Mouse (Mus musculus) cerebral cortex, adult 2 months (tissue): ENCODE results near the gene Olfr1313.

Source experiments
- whole genome bisulfite sequencing: fragments of 180-500 bp; shearing (Covaris S2); methylation state at CpG from one replicate; pipeline ENCODE4 v1.1.7; 2018; 5-methylcytosine and 5-hydroxymethylcytosine counted together

Gene Olfr1313

DNA sequence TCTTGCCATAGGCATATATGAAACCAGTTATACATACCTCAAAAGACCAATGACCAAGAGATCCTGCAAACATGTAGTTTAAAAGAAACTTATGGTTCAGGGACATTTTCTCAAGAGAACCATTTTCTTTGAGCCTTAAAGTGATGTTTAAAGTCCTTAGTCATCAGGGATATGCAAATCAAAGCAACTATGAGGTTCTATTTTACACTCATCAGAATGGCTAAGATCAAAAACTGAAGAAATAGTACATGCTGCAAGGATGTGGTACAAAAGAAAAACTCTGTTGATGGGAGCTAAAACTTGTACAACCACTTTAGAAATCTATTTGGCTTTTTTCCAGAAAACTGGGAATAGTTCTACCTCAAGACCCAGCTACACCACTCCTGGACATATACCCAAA lies at the start of gene Olfr1313:
Gene Olfr1313 (minus strand): TSS at position 101 of the 400 bp plus-strand sequence.

DNA sequence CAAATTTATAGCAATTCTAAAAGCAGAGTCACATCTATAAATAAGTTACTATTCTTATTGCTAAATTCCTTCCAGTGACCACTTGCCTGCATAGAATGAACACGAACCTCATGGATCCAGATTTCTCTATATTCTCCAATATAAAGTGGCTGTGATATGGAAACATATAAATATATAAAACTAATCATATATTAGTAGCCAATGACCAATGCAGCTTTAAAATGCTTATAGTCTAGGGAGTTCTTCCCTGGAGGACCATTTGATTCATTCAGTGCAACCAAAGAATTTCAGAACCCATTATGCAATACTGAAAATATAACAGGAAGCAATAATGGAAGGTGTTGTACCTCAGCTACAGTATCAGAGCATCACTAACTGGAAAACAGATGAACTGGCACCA lies 37.7 kb upstream of the Olfr1313 start, which contains the start of gene Olfr1315-ps1:
Gene Olfr1315-ps1 (minus strand): TSS at position 101 of the 400 bp plus-strand sequence.
- WGBS: 73% methylated on average over 1 of the region's 1 CpGs

DNA sequence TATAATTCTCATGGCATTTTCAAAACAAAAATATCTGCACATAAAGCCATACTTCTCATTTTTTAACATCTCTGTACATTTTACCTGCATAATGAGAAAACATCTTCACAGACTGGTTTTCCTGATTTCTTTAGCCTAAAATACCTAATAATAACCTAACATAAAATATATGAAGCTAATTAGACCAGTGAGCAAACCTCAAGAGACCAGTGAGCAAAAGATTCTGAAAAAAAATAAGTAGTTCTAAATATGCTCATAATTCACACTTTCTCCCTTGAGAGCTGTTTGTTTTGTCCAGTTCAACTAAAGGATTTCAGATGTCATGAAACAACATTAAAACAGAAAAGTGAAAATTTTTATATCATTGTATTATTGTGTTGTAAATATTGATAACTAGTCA lies 19.0 kb upstream of the Olfr1313 start, which contains the start of gene Olfr1314:
Gene Olfr1314 (minus strand): TSS at position 101 of the 400 bp plus-strand sequence.

DNA sequence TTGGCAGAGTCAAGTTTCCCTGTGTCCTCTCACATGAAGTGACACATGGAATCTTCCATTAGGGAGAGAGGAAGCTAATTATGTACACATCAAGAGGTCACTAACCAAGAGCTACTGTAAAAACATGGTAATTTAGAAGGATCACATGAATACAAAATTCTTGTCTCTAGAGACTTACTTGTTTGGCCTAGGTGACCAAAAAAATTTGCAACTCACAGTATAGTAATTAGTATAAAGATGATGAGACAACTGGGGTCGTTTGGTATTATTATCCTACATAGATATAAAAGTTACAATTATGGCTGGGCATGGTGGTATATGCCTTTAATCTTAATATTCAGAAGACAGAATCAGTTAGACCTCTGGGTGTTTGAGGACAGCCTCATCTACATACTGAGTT lies 27.5 kb downstream of the Olfr1313 start, which contains the start of gene Olfr1312:
Gene Olfr1312 (minus strand): TSS at position 101 of the 400 bp plus-strand sequence.
- 24% methylated on average over 1 of the region's 1 CpGs for WGBS

DNA sequence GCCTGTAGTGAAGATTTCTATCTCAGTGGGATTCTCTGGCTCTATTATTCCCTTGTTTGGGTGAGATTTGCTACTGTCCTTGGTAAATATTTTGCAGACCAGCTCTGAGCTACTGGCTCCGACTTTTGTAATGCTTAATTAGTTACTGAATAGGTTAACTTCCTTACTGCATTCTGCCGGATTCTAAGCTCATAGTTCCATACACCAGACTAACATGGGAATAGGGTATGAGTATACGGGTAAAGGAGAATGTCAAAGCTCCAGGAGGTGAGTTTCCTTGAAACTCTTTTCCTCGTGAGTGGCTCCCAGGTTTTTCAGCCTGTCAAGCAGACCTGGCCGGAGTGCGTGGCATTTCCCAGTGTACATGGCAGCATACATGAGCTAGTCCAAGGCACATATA lies 50.7 kb downstream of the Olfr1313 start:
- 56% methylated on average over 6 of the region's 6 CpGs for WGBS

DNA sequence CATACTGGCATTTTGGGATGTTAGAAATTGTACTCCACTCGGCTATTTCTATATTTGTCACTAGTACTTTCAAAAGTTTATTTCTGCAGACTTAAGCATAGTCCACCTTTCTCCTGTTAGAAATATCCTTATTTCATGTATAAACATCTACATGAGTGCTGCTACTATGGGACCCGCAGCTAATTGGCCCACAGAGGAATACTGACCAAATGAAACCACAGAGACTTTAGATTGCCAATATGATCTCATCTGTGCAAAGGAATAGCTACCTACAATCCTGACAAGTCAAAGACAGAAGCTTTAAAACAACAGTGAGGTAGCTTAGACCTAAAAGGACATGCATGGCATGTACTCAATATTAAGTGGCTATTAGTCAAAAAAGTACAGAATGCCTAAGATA lies 53.3 kb downstream of the Olfr1313 start, which contains the start of gene Olfr1311:
Gene Olfr1311 (minus strand): TSS at position 101 of the 400 bp plus-strand sequence.
- 91% methylated on average over 2 of the region's 2 CpGs for WGBS
